8 mouse cellular contexts compared by ENCODE assay signal in the genomic region with DNA sequence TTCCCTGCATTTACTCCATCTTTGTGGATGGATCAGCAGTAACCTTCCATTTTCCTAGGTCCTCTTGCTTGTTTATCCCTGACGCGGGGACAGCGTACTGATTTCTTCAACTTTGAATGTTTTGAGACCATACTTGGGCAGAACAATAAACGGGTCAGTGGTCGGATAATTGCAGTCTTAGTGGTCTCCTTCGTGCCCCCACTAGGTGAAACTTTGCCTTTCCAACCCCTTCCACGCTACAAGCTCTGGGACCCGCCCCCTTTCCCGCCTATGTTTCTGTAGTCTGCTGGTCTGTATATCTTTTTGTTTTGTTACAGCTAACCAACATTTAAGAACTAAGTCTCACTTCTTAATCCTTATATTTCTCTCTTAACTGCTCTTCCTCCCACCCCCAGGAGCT. TPM values are rescaled to one million over a fixed set of nuclear protein-coding genes. Genes with fewer than 3 reads are reported as not detected.
DNase-seq lines count a peak whose midpoint lies in the region; ATAC-seq lines count a peak whose summit lies in the region.

No protein-coding gene starts in this region.

- H3K4me3 ChIP-seq in hindbrain, embryonic 11.5 days (ENCODE audit: low read depth, low read length), result peak overlapping the region; percentile 53
- peak overlapping the region; percentile 56 for H3K4me3 ChIP-seq in midbrain, embryonic 12.5 days

- no peaks in the 10 kb centered on the region for H3K4me1 ChIP-seq in hindbrain, embryonic 11.5 days (replicated peaks; ENCODE audit: control insufficient read depth, insufficient read depth, low read length)
- no peaks in the 10 kb centered on the region for H3K4me1 ChIP-seq in midbrain, embryonic 12.5 days

- peak overlapping the region; percentile 48 for H3K4me2 ChIP-seq in hindbrain, embryonic 11.5 days (replicated peaks; ENCODE audit: low read depth, low read length)
- H3K4me2 ChIP-seq in midbrain, embryonic 12.5 days (replicated peaks), result peak overlapping the region; percentile 59

- no peaks in the 10 kb centered on the region for H3K9me3 ChIP-seq in hindbrain, embryonic 11.5 days (ENCODE audit: control insufficient read depth, low read length)
- H3K9me3 ChIP-seq in midbrain, embryonic 12.5 days, result no peaks in the 10 kb centered on the region

- DNase-seq in cerebellum, postnatal 10 days, result peak; percentile 11 to 12
- DNase-seq in cerebellum, postnatal 36 days, result no peak
- DNase-seq in retina, embryonic 14.5 days (ENCODE audit: low spot score), result peak; percentile 2
- DNase-seq in retina, postnatal 1 day, result no peak
- DNase-seq in hindbrain, embryonic 11.5 days (ENCODE audit: low spot score), result peak; percentile 4
- no peak for DNase-seq in urinary bladder, postnatal 10 days (ENCODE audit: low spot score)
- no peak for DNase-seq in T-cell, adult 2 months (ENCODE audit: low spot score)

- ATAC-seq in hindbrain, embryonic 11.5 days (ENCODE audit: low FRiP score), result no peak
- ATAC-seq in midbrain, embryonic 12.5 days (ENCODE audit: low FRiP score, low read depth), result no peak

- H3K36me3 ChIP-seq in hindbrain, embryonic 11.5 days (ENCODE audit: control insufficient read depth, insufficient read depth, low read length), result no peaks in the 10 kb centered on the region
- no peaks in the 10 kb centered on the region for H3K36me3 ChIP-seq in midbrain, embryonic 12.5 days

- no peak overlapping the region for H3K27ac ChIP-seq in hindbrain, embryonic 11.5 days (ENCODE audit: low read depth, low read length)
- H3K27ac ChIP-seq in midbrain, embryonic 12.5 days (replicated peaks), result 0 out of 2 replicates have a peak overlapping the region, but pooled peaks have one; percentile 90

- no peaks in the 10 kb centered on the region for H3K27me3 ChIP-seq in hindbrain, embryonic 11.5 days (ENCODE audit: control insufficient read depth, insufficient read depth, low read length)
- H3K27me3 ChIP-seq in midbrain, embryonic 12.5 days, result peaks cover 3% of the 10 kb centered on the region; the same call in 1 of the 2 replicates

- H3K9ac ChIP-seq in hindbrain, embryonic 11.5 days (ENCODE audit: low read depth, low read length), result peak overlapping the region; percentile 59
- peak overlapping the region; percentile 60 for H3K9ac ChIP-seq in midbrain, embryonic 12.5 days (replicated peaks)

- 23% methylated on average over 9 of the region's 9 CpGs for WGBS in hindbrain, embryonic 11.5 days
- WGBS in midbrain, embryonic 12.5 days, result 20% methylated on average over 9 of the region's 9 CpGs

RNA-seq across cellular contexts. Expression of gene Huwe1, which starts 3.8 kb away (rescaled TPM):
- polyA plus RNA-seq in hindbrain, embryonic 11.5 days (2014; fragmentation: Nextera tagmentation; extraction: Ambion mirVana), result 75.2 and 117 TPM in 2 replicates
- 79.4 and 86.2 TPM in 2 replicates for polyA plus RNA-seq in midbrain, embryonic 12.5 days (2016; fragmentation: Nextera tagmentation; extraction: Ambion mirVana)

Comparison
In these comparisons a context has a peak if more than half of its experiments do, and no peak if none do; other contexts are left out.
1. DNase-seq: peak in cerebellum, postnatal 10 days (2 of 2), retina, embryonic 14.5 days (single experiment) and hindbrain, embryonic 11.5 days (single experiment); none in cerebellum, postnatal 36 days (0 of 2), retina, postnatal 1 day (single experiment), urinary bladder, postnatal 10 days (single experiment) and T-cell, adult 2 months (single experiment).